Mouse (Mus musculus): ENCODE results near the gene Gpr88. TPM values are rescaled to one million over a fixed set of nuclear protein-coding genes. Genes with fewer than 3 reads are reported as not detected.
A peak's percentile ranks its signal among the peaks of the same experiment; 100 is the strongest.

Gpr88 gene
- polyA plus RNA-seq, 1 experiment: 94.6 TPM

DNA sequence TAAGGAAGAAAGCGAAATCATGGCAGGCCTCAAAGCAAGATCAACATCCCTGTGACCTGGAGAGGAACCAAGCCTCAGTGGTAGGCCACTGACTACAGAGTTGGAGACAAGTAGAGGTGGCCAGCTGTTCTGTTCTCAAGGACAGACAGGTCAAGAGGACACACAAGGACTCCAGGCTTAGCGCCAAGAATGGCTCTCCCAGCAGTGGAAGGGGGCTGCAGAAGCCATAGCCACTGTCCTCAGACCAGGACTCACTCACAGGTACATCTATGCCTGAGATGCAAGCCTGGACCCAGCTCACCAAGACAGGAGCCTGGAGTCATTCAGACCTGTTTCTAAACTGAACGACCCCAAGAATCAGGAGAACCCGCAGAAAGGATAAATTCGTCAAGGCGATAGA is 28.4 kb upstream of the Gpr88 start:
- no peak overlapping the region for H3K27ac ChIP-seq (ENCODE audit: insufficient read depth, low read length)
- no peaks in the 10 kb centered on the region for H3K4me1 ChIP-seq (ENCODE audit: control insufficient read depth, insufficient read depth, low read length)
- H3K4me3 ChIP-seq (ENCODE audit: insufficient read depth, low read length): no peak overlapping the region
- no peak for TF ChIP-seq CTCF (IDR thresholded peaks at IDR 0.05; ENCODE audit: extremely low read depth, insufficient read depth, low read length)
- no peak for TF ChIP-seq POLR2A (IDR thresholded peaks at IDR 0.05; ENCODE audit: extremely low read depth, insufficient read depth, low read length)

DNA sequence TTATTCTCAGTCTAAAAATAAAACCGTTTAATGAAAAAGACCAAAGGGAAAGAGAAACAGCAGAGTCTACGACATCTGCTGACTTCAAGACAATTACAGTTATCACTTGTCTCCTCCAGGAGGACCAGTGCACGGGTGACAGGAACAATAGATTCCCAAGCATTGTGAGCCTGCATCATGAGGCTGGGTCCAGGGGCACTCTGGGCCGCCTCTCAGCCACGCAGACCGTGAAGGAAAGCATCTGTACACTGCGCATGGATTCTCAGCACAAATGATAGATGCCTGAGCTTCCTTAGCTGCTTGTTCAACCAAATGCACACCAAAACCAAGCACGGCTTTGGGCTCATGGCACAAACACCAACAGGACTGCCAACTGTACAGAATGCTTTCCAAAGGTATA is 23.8 kb upstream of the Gpr88 start:
- Histone ChIP-seq H3K4me3 (ENCODE audit: insufficient read depth, low read length) (no peak overlapping the region), H3K27ac (ENCODE audit: insufficient read depth, low read length) (no peak overlapping the region), H3K4me1 (ENCODE audit: control insufficient read depth, insufficient read depth, low read length) (no peaks in the 10 kb centered on the region)
- TF ChIP-seq CTCF (IDR thresholded peaks at IDR 0.05; ENCODE audit: extremely low read depth, insufficient read depth, low read length) (no peak), POLR2A (IDR thresholded peaks at IDR 0.05; ENCODE audit: extremely low read depth, insufficient read depth, low read length) (no peak)

DNA sequence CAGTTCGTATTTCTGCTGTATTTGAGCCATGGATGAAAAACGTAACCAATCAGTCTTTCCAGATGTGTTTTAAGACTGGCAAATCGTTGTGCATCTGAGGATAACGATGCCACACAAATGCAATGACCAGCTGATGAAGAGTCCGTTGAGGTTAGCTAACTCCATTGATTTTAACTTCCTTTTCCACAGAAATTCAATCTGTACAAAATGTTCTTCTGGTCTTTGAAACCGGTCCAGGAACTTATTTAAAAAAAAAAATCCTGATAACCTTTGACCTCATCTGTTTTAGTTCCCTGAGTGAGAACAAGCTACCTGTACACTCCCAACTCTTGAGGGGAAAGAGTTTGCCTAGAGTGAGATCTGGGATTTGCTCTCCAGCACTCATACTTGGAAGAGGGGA is 18.4 kb upstream of the Gpr88 start:
- TF ChIP-seq CTCF (IDR thresholded peaks at IDR 0.05; ENCODE audit: extremely low read depth, insufficient read depth, low read length): no peak
- no peak overlapping the region for H3K4me3 ChIP-seq (ENCODE audit: insufficient read depth, low read length)
- H3K27ac ChIP-seq (ENCODE audit: insufficient read depth, low read length): no peak overlapping the region
- H3K4me1 ChIP-seq (ENCODE audit: control insufficient read depth, insufficient read depth, low read length): no peaks in the 10 kb centered on the region

DNA sequence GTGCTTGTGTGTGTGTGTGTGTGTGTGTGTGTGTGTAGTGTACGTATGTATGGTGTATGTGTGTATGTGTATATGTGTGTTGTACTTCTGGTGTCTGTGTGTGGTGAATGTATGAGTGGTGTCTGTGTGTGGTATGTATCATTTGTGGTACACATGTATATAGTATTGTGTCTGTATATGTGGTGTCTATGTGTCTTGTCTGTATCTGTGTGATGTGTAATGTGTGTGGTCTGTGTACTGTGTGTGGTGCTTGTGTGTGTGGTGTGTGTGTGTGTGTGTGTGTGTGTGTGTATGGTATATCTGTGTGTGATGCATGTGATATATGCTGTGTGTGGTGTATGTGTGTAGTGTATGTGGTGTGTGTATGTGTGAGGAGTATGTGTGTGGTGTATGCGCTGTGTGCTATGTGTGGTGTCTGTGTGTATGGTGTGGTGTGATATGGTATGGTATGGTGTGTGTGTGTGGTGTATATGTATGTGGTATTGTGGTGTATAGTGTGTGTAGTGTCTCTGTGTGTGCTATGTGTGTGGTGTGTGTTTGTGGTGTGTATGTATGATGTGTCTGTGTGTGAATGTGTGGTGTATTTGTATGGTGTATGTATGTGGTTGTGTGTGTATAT is 13.8 kb upstream of the Gpr88 start:
- Histone ChIP-seq H3K4me3 (ENCODE audit: insufficient read depth, low read length) (no peak overlapping the region), H3K27ac (ENCODE audit: insufficient read depth, low read length) (no peak overlapping the region), H3K4me1 (ENCODE audit: control insufficient read depth, insufficient read depth, low read length) (no peaks in the 10 kb centered on the region)
- no peak for TF ChIP-seq CTCF (IDR thresholded peaks at IDR 0.05; ENCODE audit: extremely low read depth, insufficient read depth, low read length)
- no peak for TF ChIP-seq POLR2A (IDR thresholded peaks at IDR 0.05; ENCODE audit: extremely low read depth, insufficient read depth, low read length)

DNA sequence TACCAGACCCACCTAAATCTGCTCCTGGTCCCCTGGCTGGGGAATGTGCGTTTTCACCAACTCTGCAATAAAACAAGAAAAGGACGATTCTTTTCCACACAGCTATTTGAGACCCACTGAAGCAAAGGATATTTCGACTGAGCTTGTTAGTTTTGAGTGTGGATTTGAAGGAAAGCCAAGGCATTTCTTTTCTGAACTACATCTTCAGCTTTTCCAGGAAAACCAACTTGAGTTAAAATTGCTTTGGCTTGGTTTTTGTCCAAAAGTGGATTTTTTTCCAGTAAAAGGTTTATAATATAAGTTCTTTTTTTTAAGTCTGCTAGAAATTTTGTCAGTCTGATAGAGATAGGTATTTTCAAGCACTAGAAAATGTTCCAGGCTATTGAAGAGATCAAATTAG is 13.1 kb upstream of the Gpr88 start:
- Histone ChIP-seq H3K27ac (ENCODE audit: insufficient read depth, low read length) (no peak overlapping the region), H3K4me1 (ENCODE audit: control insufficient read depth, insufficient read depth, low read length) (no peaks in the 10 kb centered on the region), H3K4me3 (ENCODE audit: insufficient read depth, low read length) (no peak overlapping the region)
- no peak for TF ChIP-seq POLR2A (IDR thresholded peaks at IDR 0.05; ENCODE audit: extremely low read depth, insufficient read depth, low read length)

DNA sequence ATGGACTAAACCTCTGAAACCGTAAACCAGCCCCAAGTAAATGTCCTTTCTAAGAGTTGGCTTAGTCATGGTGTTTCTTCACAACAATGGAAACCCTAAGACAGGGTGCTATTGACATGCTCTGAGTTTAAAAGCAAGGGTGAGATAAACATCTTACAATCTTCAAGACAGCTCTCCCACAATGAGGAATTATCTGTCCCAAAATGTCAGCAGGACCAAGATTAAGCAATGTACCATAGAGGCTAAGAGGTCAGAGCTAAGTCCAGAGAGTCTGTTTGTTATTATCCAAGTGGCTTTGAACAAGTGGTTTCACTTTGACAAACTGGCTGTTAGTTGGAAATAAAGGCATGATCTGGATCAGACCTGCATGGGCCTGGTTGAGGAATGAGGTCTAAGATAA is 10.7 kb upstream of the Gpr88 start:
- no peak for TF ChIP-seq CTCF (IDR thresholded peaks at IDR 0.05; ENCODE audit: extremely low read depth, insufficient read depth, low read length)
- no peak for TF ChIP-seq POLR2A (IDR thresholded peaks at IDR 0.05; ENCODE audit: extremely low read depth, insufficient read depth, low read length)
- H3K4me1 ChIP-seq (ENCODE audit: control insufficient read depth, insufficient read depth, low read length): no peaks in the 10 kb centered on the region
- H3K4me3 ChIP-seq (ENCODE audit: insufficient read depth, low read length): no peak overlapping the region
- no peak overlapping the region for H3K27ac ChIP-seq (ENCODE audit: insufficient read depth, low read length)

DNA sequence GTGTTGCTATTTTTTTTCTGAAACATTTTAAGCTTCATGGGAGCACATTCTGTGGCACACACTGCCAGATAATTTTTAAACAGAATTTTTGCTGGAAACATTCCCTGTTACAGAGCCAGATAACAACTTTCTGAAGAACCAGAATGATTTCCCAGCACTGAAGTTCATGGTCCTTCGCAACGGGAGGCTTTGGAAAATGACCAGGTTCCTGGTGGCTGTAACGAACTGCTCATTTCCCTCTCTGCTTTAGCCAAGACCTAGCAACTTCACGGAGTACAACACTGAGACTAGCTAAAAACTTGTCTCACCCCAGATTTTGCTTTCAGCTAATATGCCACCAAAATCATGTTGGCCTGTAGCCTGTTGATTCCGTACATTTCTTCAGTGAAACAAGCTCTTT is 9.8 kb upstream of the Gpr88 start:
- H3K4me1 ChIP-seq (ENCODE audit: control insufficient read depth, insufficient read depth, low read length): no peaks in the 10 kb centered on the region
- no peak overlapping the region for H3K4me3 ChIP-seq (ENCODE audit: insufficient read depth, low read length)
- H3K27ac ChIP-seq (ENCODE audit: insufficient read depth, low read length): no peak overlapping the region
- TF ChIP-seq CTCF (IDR thresholded peaks at IDR 0.05; ENCODE audit: extremely low read depth, insufficient read depth, low read length): no peak
- no peak for TF ChIP-seq POLR2A (IDR thresholded peaks at IDR 0.05; ENCODE audit: extremely low read depth, insufficient read depth, low read length)

DNA sequence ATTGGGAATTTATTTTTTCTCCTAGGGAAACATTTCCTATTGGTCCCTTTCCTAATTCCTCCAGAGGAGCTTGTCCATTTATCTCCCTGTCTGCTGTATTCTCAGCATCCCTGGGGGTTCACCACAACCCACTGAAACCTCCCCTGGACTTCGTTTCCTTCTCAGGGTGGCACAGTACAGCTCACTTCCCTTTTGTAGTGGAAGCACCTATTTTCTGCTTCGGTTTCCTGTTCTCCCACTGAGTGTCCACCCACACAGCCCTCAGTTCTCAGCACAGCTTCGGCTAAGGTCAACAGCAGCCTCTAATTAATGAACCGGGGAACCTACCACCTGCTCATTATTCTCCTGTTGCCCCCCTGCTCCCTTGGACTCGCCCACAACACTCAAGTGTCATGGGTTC is 2.8 kb upstream of the Gpr88 start:
- peaks cover 1% of the 10 kb centered on the region; the same call in 1 of the 2 replicates for H3K4me1 ChIP-seq (ENCODE audit: control insufficient read depth, insufficient read depth, low read length)
- TF ChIP-seq CTCF (IDR thresholded peaks at IDR 0.05; ENCODE audit: extremely low read depth, insufficient read depth, low read length) (no peak), POLR2A (IDR thresholded peaks at IDR 0.05; ENCODE audit: extremely low read depth, insufficient read depth, low read length) (no peak)
- no peak overlapping the region for H3K4me3 ChIP-seq (ENCODE audit: insufficient read depth, low read length)

DNA sequence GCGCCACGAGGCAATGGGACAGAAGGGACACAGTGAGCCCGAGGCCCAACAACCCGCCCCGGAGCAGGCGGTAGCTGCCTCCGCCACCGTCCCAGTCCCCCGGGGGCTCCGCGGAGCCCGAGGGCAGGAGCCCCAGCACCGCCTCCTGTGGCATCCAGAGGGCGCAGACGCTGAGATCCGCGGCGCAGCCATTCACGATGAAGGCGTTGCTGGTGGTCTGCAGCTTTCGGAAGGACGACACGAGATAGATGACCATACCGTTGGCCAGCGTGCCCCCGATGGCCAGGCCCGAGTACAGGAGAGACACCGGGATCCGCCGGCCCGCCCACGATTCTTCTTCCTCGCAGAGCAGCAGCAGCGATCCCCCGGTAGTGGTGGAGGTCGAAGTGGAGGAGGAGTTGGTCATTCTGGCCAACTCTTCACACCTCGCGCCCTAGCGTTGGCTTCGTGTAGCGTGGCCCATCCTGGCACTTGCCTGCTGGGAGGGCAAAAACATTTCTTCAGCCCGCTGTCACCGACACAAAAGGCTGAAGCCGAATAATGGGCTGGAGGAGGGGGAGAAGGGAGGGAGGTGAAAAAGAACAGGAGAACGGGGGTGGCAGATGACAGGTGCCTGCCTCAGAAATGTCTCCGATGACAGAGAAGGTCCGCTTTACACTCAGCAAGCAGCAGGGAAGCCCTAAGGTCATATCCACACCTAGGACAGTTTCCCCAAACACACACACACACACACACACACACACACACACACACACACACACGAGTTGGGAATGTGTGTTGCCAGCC is 855 bp downstream of the Gpr88 start:
- peaks cover 1% of the 10 kb centered on the region; the same call in 1 of the 2 replicates for H3K4me1 ChIP-seq (ENCODE audit: control insufficient read depth, insufficient read depth, low read length)
- TF ChIP-seq POLR2A (IDR thresholded peaks at IDR 0.05; ENCODE audit: extremely low read depth, insufficient read depth, low read length) (0 out of 2 replicates have a peak, but pooled peaks have one; percentile 27), CTCF (IDR thresholded peaks at IDR 0.05; ENCODE audit: extremely low read depth, insufficient read depth, low read length) (no peak)
- H3K27ac ChIP-seq (ENCODE audit: insufficient read depth, low read length): peak overlapping the region; percentile 90
- peak overlapping the region; percentile 83 for H3K4me3 ChIP-seq (ENCODE audit: insufficient read depth, low read length)

More for the DNA sequence above, 2.8 kb upstream of the Gpr88 start:
- no peak overlapping the region for H3K27ac ChIP-seq (ENCODE audit: insufficient read depth, low read length)
